Mouse (Mus musculus) lung, adult 2 months (tissue): ENCODE measurements around the gene Palb2.

Experiments used
- CTCF ChIP-seq: fragments of 200-500 bp; IDR thresholded peaks from 2 replicates; pipeline ENCODE4 v1.5.1; 2011; ENCODE audit warnings: mild to moderate bottlenecking, low read length, control low read depth; ENCODE audit not compliant: insufficient read depth
- POLR2A ChIP-seq: fragments of 200-500 bp; IDR thresholded peaks from 2 replicates; pipeline ENCODE4 v1.6.1; 2011; ENCODE audit warnings: low read depth, mild to moderate bottlenecking, control low read depth, low read length, borderline replicate concordance; ENCODE audit errors: extremely low read depth

GRCm38 (mm10) chr7:122131834-122132233, 951 bp downstream of the Palb2 start:
- TF ChIP-seq CTCF = no peak
- no peak for TF ChIP-seq POLR2A
